In genomic region chr5:134617071-134617470, GRCm38 (mm10) we compare ENCODE assay signal across 9 mouse cellular contexts. TPM values are rescaled to one million over a fixed set of nuclear protein-coding genes. Genes with fewer than 3 reads are reported as not detected.
DNase-seq lines count a peak whose midpoint lies in the region; ATAC-seq lines count a peak whose summit lies in the region.
"Had no signal": no experiment of that assay in that cellular context is flagged by ENCODE, and none has a peak within 500 bp of the region (broad histone marks: within the 10 kb centered on the region; RNA-seq: fewer than 3 reads in every experiment).

No protein-coding gene starts in this region.

- H3K9ac ChIP-seq in limb, embryonic 11.5 days (ENCODE audit: low read length), result no peak overlapping the region
- no peak overlapping the region for H3K9ac ChIP-seq in neural tube, embryonic 11.5 days (ENCODE audit: low read length)
- H3K9ac ChIP-seq: lung, embryonic 15.5 days had no signal

- no peaks in the 10 kb centered on the region for H3K27me3 ChIP-seq in limb, embryonic 11.5 days (ENCODE audit: control insufficient read depth, insufficient read depth, low read length)
- no peaks in the 10 kb centered on the region for H3K27me3 ChIP-seq in neural tube, embryonic 11.5 days (ENCODE audit: control insufficient read depth, insufficient read depth, low read length)
- H3K27me3 ChIP-seq: lung, embryonic 15.5 days had no signal

- no peak overlapping the region for H3K4me3 ChIP-seq in limb, embryonic 11.5 days (ENCODE audit: low read depth, low read length)
- H3K4me3 ChIP-seq in neural tube, embryonic 11.5 days (ENCODE audit: low read depth, low read length), result no peak overlapping the region
- H3K4me3 ChIP-seq: lung, embryonic 15.5 days had no signal

- peak; percentile 80 for DNase-seq in layer of hippocampus, adult 11-12 months (ENCODE audit: low spot score)
- no peak for DNase-seq in layer of hippocampus, adult 9-10 months (ENCODE audit: low spot score)
- peak; percentile 86 for DNase-seq in adrenal gland, postnatal 14 days
- DNase-seq in embryo, embryonic 9.5 days (ENCODE audit: extremely low spot score), result peak; percentile 42
- peak; percentile 70 for DNase-seq in induced T-regulatory cell, adult 2 months (ENCODE audit: low read depth)
- DNase-seq in limb, embryonic 11.5 days (ENCODE audit: low spot score), result peak; percentile 63
- peak; percentile 55 for DNase-seq in neural tube, embryonic 11.5 days (ENCODE audit: low spot score)
- DNase-seq in thymus, postnatal 0 days (ENCODE audit: low spot score), result peak; percentile 50

- peaks cover 36% of the 10 kb centered on the region for H3K36me3 ChIP-seq in limb, embryonic 11.5 days (ENCODE audit: control insufficient read depth, insufficient read depth, low read length)
- H3K36me3 ChIP-seq in neural tube, embryonic 11.5 days (ENCODE audit: control insufficient read depth, insufficient read depth, low read length), result peaks cover 34% of the 10 kb centered on the region

- no peaks in the 10 kb centered on the region for H3K9me3 ChIP-seq in limb, embryonic 11.5 days (ENCODE audit: control insufficient read depth, low read length)
- H3K9me3 ChIP-seq in neural tube, embryonic 11.5 days (ENCODE audit: control insufficient read depth, low read length), result no peaks in the 10 kb centered on the region
- H3K9me3 ChIP-seq: lung, embryonic 15.5 days had no signal

- H3K27ac ChIP-seq in limb, embryonic 11.5 days (replicated peaks; ENCODE audit: low read depth, low read length), result no peak overlapping the region
- no peak overlapping the region for H3K27ac ChIP-seq in neural tube, embryonic 11.5 days (ENCODE audit: low read depth, low read length)
- H3K27ac ChIP-seq: lung, embryonic 15.5 days had no signal

- 71% methylated on average over 3 of the region's 3 CpGs for WGBS in limb, embryonic 11.5 days
- WGBS in neural tube, embryonic 11.5 days, result 56% methylated on average over 3 of the region's 3 CpGs

- H3K4me2 ChIP-seq in limb, embryonic 11.5 days (ENCODE audit: low read depth, severe bottlenecking), result no peak overlapping the region
- no peak overlapping the region for H3K4me2 ChIP-seq in neural tube, embryonic 11.5 days (ENCODE audit: low read depth)
- H3K4me2 ChIP-seq: lung, embryonic 15.5 days had no signal

- no peaks in the 10 kb centered on the region for H3K4me1 ChIP-seq in limb, embryonic 11.5 days (ENCODE audit: control insufficient read depth, insufficient read depth, low read length)
- no peaks in the 10 kb centered on the region for H3K4me1 ChIP-seq in neural tube, embryonic 11.5 days (ENCODE audit: control insufficient read depth, insufficient read depth, low read length)
- H3K4me1 ChIP-seq: lung, embryonic 15.5 days had no signal

- no peak for ATAC-seq in limb, embryonic 11.5 days (ENCODE audit: insufficient number of reproducible peaks, low FRiP score, low TSS enrichment, low read depth)
- ATAC-seq in neural tube, embryonic 11.5 days (ENCODE audit: insufficient read depth, low FRiP score, low TSS enrichment), result no peak

RNA-seq across cellular contexts. Expression of gene Lat2, which starts 2.2 kb away (rescaled TPM):
- total RNA-seq in adrenal gland, postnatal 14 days (2021), result 2.2 and 7.1 TPM in 2 replicates
- 1.3 and 2.2 TPM in 2 replicates for polyA plus RNA-seq in limb, embryonic 11.5 days (2014; fragmentation: Nextera tagmentation; extraction: Ambion mirVana)
- 1.4 TPM in 2 replicates for polyA plus RNA-seq in neural tube, embryonic 11.5 days (2014; fragmentation: Nextera tagmentation; extraction: Ambion mirVana)
- polyA plus RNA-seq in thymus, postnatal 0 days (2015; fragmentation: Nextera tagmentation; extraction: Ambion mirVana), result 6.7 and 6.9 TPM in 2 replicates

RNA-seq across cellular contexts. Expression of gene Eif4h, which starts 22.2 kb away (rescaled TPM):
- 277 and 309 TPM in 2 replicates for total RNA-seq in adrenal gland, postnatal 14 days (2021)
- polyA plus RNA-seq in limb, embryonic 11.5 days (2014; fragmentation: Nextera tagmentation; extraction: Ambion mirVana), result 551 and 553 TPM in 2 replicates
- 457 and 469 TPM in 2 replicates for polyA plus RNA-seq in neural tube, embryonic 11.5 days (2014; fragmentation: Nextera tagmentation; extraction: Ambion mirVana)
- polyA plus RNA-seq in thymus, postnatal 0 days (2015; fragmentation: Nextera tagmentation; extraction: Ambion mirVana), result 385 and 414 TPM in 2 replicates

RNA-seq across cellular contexts. Expression of gene Rfc2, which starts 35.9 kb away (rescaled TPM):
- 47.2 and 51.2 TPM in 2 replicates for total RNA-seq in adrenal gland, postnatal 14 days (2021)
- 395 and 420 TPM in 2 replicates for polyA plus RNA-seq in limb, embryonic 11.5 days (2014; fragmentation: Nextera tagmentation; extraction: Ambion mirVana)
- 309 and 324 TPM in 2 replicates for polyA plus RNA-seq in neural tube, embryonic 11.5 days (2014; fragmentation: Nextera tagmentation; extraction: Ambion mirVana)
- polyA plus RNA-seq in thymus, postnatal 0 days (2015; fragmentation: Nextera tagmentation; extraction: Ambion mirVana), result 262 and 278 TPM in 2 replicates

RNA-seq across cellular contexts. Expression of gene Syna, which starts 57.1 kb away (rescaled TPM):
- not detected in 2 replicates for total RNA-seq in adrenal gland, postnatal 14 days (2021)
- not detected in 2 replicates for polyA plus RNA-seq in limb, embryonic 11.5 days (2014; fragmentation: Nextera tagmentation; extraction: Ambion mirVana)
- not detected in 2 replicates for polyA plus RNA-seq in neural tube, embryonic 11.5 days (2014; fragmentation: Nextera tagmentation; extraction: Ambion mirVana)
- polyA plus RNA-seq in thymus, postnatal 0 days (2015; fragmentation: Nextera tagmentation; extraction: Ambion mirVana), result 0.08 and 0.09 TPM in 2 replicates
